Mouse (Mus musculus) limb, embryonic 14.5 days (tissue): Measurements from ENCODE around the gene Cdh22. TPM values are rescaled to one million over a fixed set of nuclear protein-coding genes. Genes with fewer than 3 reads are reported as not detected.

ENCODE experiments used
- ATAC-seq: fragments of 200-750 bp; cut with Nextera tagmentation; 2 replicates; pipeline ENCODE4 v1.8.0; 2017; ENCODE audit warnings: low read depth, moderate number of reproducible peaks, moderate TSS enrichment; ENCODE audit not compliant: low FRiP score
- DNase-seq: peaks from one replicate; pipeline ENCODE4 v3.0.0-alpha.2; 2015; ENCODE audit warnings: low spot score
- H3K27ac ChIP-seq: fragments of 300-500 bp; sonication (generic); replicated peaks from 2 replicates; pipeline ENCODE4 v1.5.1; 2014; ENCODE audit warnings: low read depth, mild to moderate bottlenecking, low read length, moderate library complexity, mixed read lengths
- H3K27me3 ChIP-seq: fragments of 300-500 bp; sonication (generic); 2 replicates; pipeline ENCODE4 v1.6.1; 2014; ENCODE audit warnings: low read length, mixed read lengths; ENCODE audit not compliant: control insufficient read depth, insufficient read depth
- H3K36me3 ChIP-seq: fragments of 300-500 bp; sonication (generic); 2 replicates; pipeline ENCODE4 v1.6.1; 2014; ENCODE audit warnings: mild to moderate bottlenecking, low read length, moderate library complexity, mixed read lengths; ENCODE audit not compliant: control insufficient read depth, insufficient read depth
- H3K4me1 ChIP-seq: fragments of 300-500 bp; sonication (generic); 2 replicates; pipeline ENCODE4 v1.6.1; 2014; ENCODE audit warnings: antibody characterized with exemption, low read length, mixed read lengths; ENCODE audit not compliant: control insufficient read depth, insufficient read depth
- H3K4me2 ChIP-seq: fragments of 300-500 bp; sonication (generic); replicated peaks from 2 replicates; pipeline ENCODE4 v1.6.1; 2014; ENCODE audit warnings: low read depth, mild to moderate bottlenecking, low read length, moderate library complexity; ENCODE audit not compliant: severe bottlenecking
- H3K4me3 ChIP-seq: fragments of 300-500 bp; sonication (generic); replicated peaks from 2 replicates; pipeline ENCODE4 v1.5.1; 2014; ENCODE audit warnings: low read length
- H3K9ac ChIP-seq: fragments of 300-500 bp; sonication (generic); 2 replicates; pipeline ENCODE4 v1.6.1; 2014; ENCODE audit warnings: mild to moderate bottlenecking, low read depth, low read length, moderate library complexity; ENCODE audit not compliant: severe bottlenecking
- H3K9me3 ChIP-seq: fragments of 300-500 bp; sonication (generic); 2 replicates; pipeline ENCODE4 v1.6.1; 2016; ENCODE audit warnings: low read length; ENCODE audit not compliant: control insufficient read depth
- POLR2A ChIP-seq: fragments of 200-500 bp; IDR thresholded peaks from 2 replicates; pipeline ENCODE4 v1.8.0; 2012; ENCODE audit warnings: inconsistent platforms, mild to moderate bottlenecking, moderate library complexity, borderline replicate concordance; ENCODE audit not compliant: insufficient read depth, insufficient read length; ENCODE audit errors: extremely low read depth
- WGBS: fragments of 180-500 bp; shearing (Covaris S2); extraction: QIAGEN DNeasy Blood & Tissue Kit; methylation state at CpG from one replicate; pipeline ENCODE4 v1.1.7; 2014; 5-methylcytosine and 5-hydroxymethylcytosine counted together
- polyA plus RNA-seq, 2 experiments: library from polyadenylated mRNA; depleted of rRNA in 1 of 2; stranded (reverse) in 1 of 2; unstranded in 1 of 2; fragments of >200 nt; fragmentation: Nextera tagmentation in 1 of 2; extraction: Ambion mirVana in 1 of 2; gene quantifications; 2 replicates each; pipeline versions ENCODE4 v1.2.1 to v1.2.3; 2012 to 2014

Cdh22 gene
- polyA plus RNA-seq, 2 experiments = 0.30 to 0.40 TPM

GRCm38 (mm10) chr2:165157900-165158299 lies 76.8 kb downstream of the Cdh22 start:
- 69% methylated on average over 11 of the region's 11 CpGs for WGBS
- H3K27me3 ChIP-seq = no peaks in the 10 kb centered on the region; the same call in 1 of the 2 replicates
- no peak for ATAC-seq

GRCm38 (mm10) chr2:165153006-165153405 lies 81.6 kb downstream of the Cdh22 start:
- H3K27me3 ChIP-seq = no peaks in the 10 kb centered on the region; the same call in 1 of the 2 replicates
- H3K27ac ChIP-seq = no peak overlapping the region
- no peaks in the 10 kb centered on the region for H3K4me1 ChIP-seq
- no peak for DNase-seq
- TF ChIP-seq POLR2A = no peak
- ATAC-seq = no peak
- no peak overlapping the region for H3K9ac ChIP-seq
- no peaks in the 10 kb centered on the region for H3K36me3 ChIP-seq
- H3K4me3 ChIP-seq = no peak overlapping the region
- H3K4me2 ChIP-seq = no peak overlapping the region
- no peaks in the 10 kb centered on the region for H3K9me3 ChIP-seq
- 16% methylated on average over 12 of the region's 12 CpGs for WGBS

More at GRCm38 (mm10) chr2:165157900-165158299, 76.8 kb downstream of the Cdh22 start:
- no peak for DNase-seq
- no peak overlapping the region for H3K9ac ChIP-seq
- H3K36me3 ChIP-seq = no peaks in the 10 kb centered on the region
- TF ChIP-seq POLR2A = no peak
- H3K27ac ChIP-seq = no peak overlapping the region
- no peak overlapping the region for H3K4me2 ChIP-seq
- no peak overlapping the region for H3K4me3 ChIP-seq
- no peaks in the 10 kb centered on the region for H3K9me3 ChIP-seq
- no peaks in the 10 kb centered on the region for H3K4me1 ChIP-seq

DNA sequence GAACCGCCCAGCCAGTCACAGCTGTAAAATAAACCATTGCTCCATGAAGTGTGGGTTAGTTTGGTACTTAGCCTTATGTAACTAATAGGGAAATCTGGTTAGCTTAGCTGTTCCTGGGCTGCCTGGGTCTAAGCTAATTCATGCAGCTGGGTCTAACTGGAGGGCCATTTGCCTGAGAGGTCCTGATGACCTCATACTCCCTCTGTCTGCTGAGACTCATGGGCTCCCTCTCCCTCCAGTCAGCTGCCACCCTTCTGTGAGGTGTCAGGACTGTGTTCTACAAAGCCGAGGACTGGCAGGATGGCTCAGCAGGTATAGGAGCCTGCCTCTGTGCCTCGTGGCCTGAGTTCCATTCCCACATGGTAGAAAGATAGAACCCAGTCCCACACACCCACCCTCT lies 84.9 kb downstream of the Cdh22 start:
- Histone ChIP-seq H3K36me3 (no peaks in the 10 kb centered on the region), H3K4me1 (no peaks in the 10 kb centered on the region), H3K9me3 (no peaks in the 10 kb centered on the region), H3K4me3 (no peak overlapping the region), H3K27me3 (no peaks in the 10 kb centered on the region), H3K4me2 (no peak overlapping the region), H3K27ac (no peak overlapping the region), H3K9ac (no peak overlapping the region)
- WGBS = 62% methylated on average over 3 of the region's 3 CpGs
- no peak for ATAC-seq
- DNase-seq = no peak
- no peak for TF ChIP-seq POLR2A

- H3K4me3 ChIP-seq = no peak overlapping the region
- WGBS = 74% methylated on average over 11 of the region's 13 CpGs
- H3K27me3 ChIP-seq = no peaks in the 10 kb centered on the region
- H3K4me1 ChIP-seq = no peaks in the 10 kb centered on the region
- no peak overlapping the region for H3K4me2 ChIP-seq
- no peak for DNase-seq
- no peaks in the 10 kb centered on the region for H3K36me3 ChIP-seq
- H3K9me3 ChIP-seq = no peaks in the 10 kb centered on the region
- H3K27ac ChIP-seq = no peak overlapping the region
- ATAC-seq = no peak
- no peak overlapping the region for H3K9ac ChIP-seq
- TF ChIP-seq POLR2A = no peak
These were observed 88.8 kb downstream of the Cdh22 start for GRCm38 (mm10) chr2:165145821-165146220.

GRCm38 (mm10) chr2:165143487-165143886 lies 91.2 kb downstream of the Cdh22 start:
- no peaks in the 10 kb centered on the region for H3K4me1 ChIP-seq
- no peaks in the 10 kb centered on the region for H3K36me3 ChIP-seq
- H3K9ac ChIP-seq = no peak overlapping the region
- WGBS = 65% methylated on average over 14 of the region's 14 CpGs
- H3K4me2 ChIP-seq = no peak overlapping the region
- no peak overlapping the region for H3K27ac ChIP-seq
- ATAC-seq (no peak), DNase-seq (no peak)
- TF ChIP-seq POLR2A = no peak
- H3K4me3 ChIP-seq = no peak overlapping the region
- no peaks in the 10 kb centered on the region for H3K9me3 ChIP-seq
- no peaks in the 10 kb centered on the region for H3K27me3 ChIP-seq

- no peak overlapping the region for H3K4me2 ChIP-seq
- no peak overlapping the region for H3K9ac ChIP-seq
- 0 out of 2 replicates have a peak, but pooled peaks cover 5% of the 10 kb centered on the region for H3K27me3 ChIP-seq
- 30% methylated on average over 16 of the region's 16 CpGs for WGBS
- ATAC-seq = no peak
- no peaks in the 10 kb centered on the region for H3K36me3 ChIP-seq
- DNase-seq = no peak
- no peak for TF ChIP-seq POLR2A
- H3K9me3 ChIP-seq = no peaks in the 10 kb centered on the region
- no peak overlapping the region for H3K27ac ChIP-seq
- no peak overlapping the region for H3K4me3 ChIP-seq
- peaks cover 9% of the 10 kb centered on the region for H3K4me1 ChIP-seq
These were observed 98.6 kb downstream of the Cdh22 start for GRCm38 (mm10) chr2:165136049-165136448.
